Mouse (Mus musculus) thymus, adult 2 months (tissue): ENCODE measurements around the gene Pld6.

Experiments
- CTCF ChIP-seq: fragments of 200-500 bp; IDR thresholded peaks from 2 replicates; pipeline ENCODE4 v1.5.1; 2012; ENCODE audit warnings: mild to moderate bottlenecking, control low read depth, low read length, moderate library complexity, borderline replicate concordance; ENCODE audit not compliant: control insufficient read depth, poor library complexity, insufficient read depth; ENCODE audit errors: extremely low read depth
- POLR2A ChIP-seq: fragments of 200-500 bp; IDR thresholded peaks from 2 replicates; pipeline ENCODE4 v1.6.1; 2012; ENCODE audit warnings: mild to moderate bottlenecking, low read length, control low read depth, moderate library complexity; ENCODE audit not compliant: control insufficient read depth, poor library complexity, insufficient read depth; ENCODE audit errors: extremely low read depth

- no peak for TF ChIP-seq POLR2A
- TF ChIP-seq CTCF = no peak
Observed at GRCm38 (mm10) chr11:59749050-59749449, 38.4 kb downstream of the Pld6 start.
